Mouse (Mus musculus): Measurements from ENCODE around the gene Sik2. TPM values are rescaled to one million over a fixed set of nuclear protein-coding genes. Genes with fewer than 3 reads are reported as not detected.

The Sik2 gene
- total and polyA plus RNA-seq, 3 experiments, result 1.9 to 8.2 (median 6.0) TPM

GRCm38 (mm10) chr9:50850271-50850670 is 158.6 kb downstream of the Sik2 start:
- TF ChIP-seq MAX (IDR thresholded peaks at IDR 0.05; ENCODE audit: low read length), result no peak
- no peak for TF ChIP-seq CHD1 (IDR thresholded peaks at IDR 0.05; ENCODE audit: low read depth, low read length)
- TF ChIP-seq NELFE (IDR thresholded peaks at IDR 0.05; ENCODE audit: low read depth, low read length), result no peak
- no peak for TF ChIP-seq ZNF384 (IDR thresholded peaks at IDR 0.05; ENCODE audit: low read depth, low read length)
- TF ChIP-seq RCOR1 (conservative IDR thresholded peaks at IDR 0.05; ENCODE audit: low read depth, low read length), result no peak
- no peak for TF ChIP-seq TCF12 (IDR thresholded peaks at IDR 0.05; ENCODE audit: low read depth, low read length)
- no peak for TF ChIP-seq ZC3H11A (IDR thresholded peaks at IDR 0.05; ENCODE audit: low read depth, low read length)
- no peak for TF ChIP-seq E2F4 (IDR thresholded peaks at IDR 0.05; ENCODE audit: insufficient replicate concordance, low read depth, low read length)
- TF ChIP-seq MAFK (IDR thresholded peaks at IDR 0.05; ENCODE audit: insufficient replicate concordance, low read length), result no peak
- no peak for TF ChIP-seq RAD21 (IDR thresholded peaks at IDR 0.05; ENCODE audit: low read depth, low read length)
- no peak for TF ChIP-seq NRF1 (IDR thresholded peaks at IDR 0.05; ENCODE audit: low read depth, low read length)
- no peak for TF ChIP-seq IRF4 (IDR thresholded peaks at IDR 0.05; ENCODE audit: low read depth, low read length)
- Histone ChIP-seq H3K9ac (ENCODE audit: insufficient read depth, low read depth) (no peak overlapping the region), H3K4me1 (ENCODE audit: control insufficient read depth in 1 of 2, insufficient read depth in 2 of 2) (peaks cover 35 to 38% of the 10 kb centered on the region in 2 experiments)

GRCm38 (mm10) chr9:50849755-50850154 is 159.1 kb downstream of the Sik2 start:
- Histone ChIP-seq H3K9me3 (replicated peaks; ENCODE audit: low read length) (no peaks in the 10 kb centered on the region), H3K4me2 (ENCODE audit: insufficient read depth, low read depth, poor library complexity, severe bottlenecking) (no peak overlapping the region), H3K36me3 (replicated peaks in 1 of 2; ENCODE audit: control insufficient read depth in 1 of 2, insufficient read depth in 1 of 2, low read length in 1 of 2) (peaks cover 0 to 5% of the 10 kb centered on the region in 2 experiments), H3K27me3 (replicated peaks) (no peaks in the 10 kb centered on the region), H3K27ac (ENCODE audit: insufficient read depth, low read depth) (no peak overlapping the region), H3K79me2 (replicated peaks; ENCODE audit: control insufficient read depth, extremely low read depth, insufficient read depth, poor library complexity, severe bottlenecking) (no peaks in the 10 kb centered on the region), H3K4me3 (replicated peaks in 1 of 3; ENCODE audit: low read depth in 2 of 3, low read length in 2 of 3, poor library complexity in 1 of 3) (no peak overlapping the region), H3K4me1 (ENCODE audit: control insufficient read depth in 1 of 2, insufficient read depth in 2 of 2) (peaks cover 34 to 35% of the 10 kb centered on the region in 2 experiments), H3K9ac (ENCODE audit: insufficient read depth, low read depth) (no peak overlapping the region)
- dilution Hi-C loops (cut with MboI; ENCODE audit: extremely low pct_ligation_motif_present, extremely low pct_unique_long_range_greater_than_20kb, low sequenced_read_pairs), result no loop called here
- in situ Hi-C loops (cut with MboI; ENCODE audit: low pct_ligation_motif_present, low pct_unique_long_range_greater_than_20kb, low sequenced_read_pairs), result loop anchor here (5.0 to 25.0 kb wide), 2 partner anchors 158 to 288 kb away; partner anchors contain the start of gene Sik2
- TF ChIP-seq MAFK (IDR thresholded peaks at IDR 0.05; ENCODE audit: insufficient replicate concordance, low read length) (no peak), GABPA (IDR thresholded peaks at IDR 0.05; ENCODE audit: insufficient replicate concordance, low read depth, low read length) (no peak), IRF4 (IDR thresholded peaks at IDR 0.05; ENCODE audit: low read depth, low read length) (no peak), ELF1 (IDR thresholded peaks at IDR 0.05; ENCODE audit: low read depth, low read length) (no peak), NRF1 (IDR thresholded peaks at IDR 0.05; ENCODE audit: low read depth, low read length) (no peak), SIN3A (IDR thresholded peaks at IDR 0.05; ENCODE audit: low read length) (no peak; the same call in 1 of the 2 replicates), POLR2A (IDR thresholded peaks at IDR 0.05; ENCODE audit: low read depth, low read length) (no peak), NELFE (IDR thresholded peaks at IDR 0.05; ENCODE audit: low read depth, low read length) (no peak), TCF12 (IDR thresholded peaks at IDR 0.05; ENCODE audit: low read depth, low read length) (no peak), UBTF (IDR thresholded peaks at IDR 0.05; ENCODE audit: low read depth, low read length) (no peak), ZNF384 (IDR thresholded peaks at IDR 0.05; ENCODE audit: low read depth, low read length) (no peak), TBP (conservative IDR thresholded peaks at IDR 0.05; ENCODE audit: low read depth, low read length) (no peak), PAX5 (IDR thresholded peaks at IDR 0.05; ENCODE audit: low read length) (no peak)
- no peak for DNase-seq (ENCODE audit: extremely low read depth)

More at GRCm38 (mm10) chr9:50850271-50850670, 158.6 kb downstream of the Sik2 start:
- Histone ChIP-seq H3K9me3 (replicated peaks; ENCODE audit: low read length) (no peaks in the 10 kb centered on the region), H3K27ac (ENCODE audit: insufficient read depth, low read depth) (no peak overlapping the region), H3K36me3 (replicated peaks in 1 of 2; ENCODE audit: control insufficient read depth in 1 of 2, insufficient read depth in 1 of 2, low read length in 1 of 2) (peaks cover 0 to 2% of the 10 kb centered on the region in 2 experiments), H3K79me2 (replicated peaks; ENCODE audit: control insufficient read depth, extremely low read depth, insufficient read depth, poor library complexity, severe bottlenecking) (no peaks in the 10 kb centered on the region), H3K4me3 (replicated peaks in 1 of 3; ENCODE audit: low read depth in 2 of 3, low read length in 2 of 3, poor library complexity in 1 of 3) (no peak overlapping the region), H3K4me2 (ENCODE audit: insufficient read depth, low read depth, poor library complexity, severe bottlenecking) (no peak overlapping the region), H3K27me3 (replicated peaks) (no peaks in the 10 kb centered on the region)
- in situ Hi-C loops (cut with MboI; ENCODE audit: low pct_ligation_motif_present, low pct_unique_long_range_greater_than_20kb, low sequenced_read_pairs) (loop anchor here (5.0 kb wide), 1 partner anchor 157 kb away; the partner anchor contains the start of gene Sik2), dilution Hi-C loops (cut with MboI; ENCODE audit: extremely low pct_ligation_motif_present, extremely low pct_unique_long_range_greater_than_20kb, low sequenced_read_pairs) (no loop called here)
- DNase-seq (ENCODE audit: extremely low read depth), result no peak
